Mouse (Mus musculus) heart, adult 11 months (tissue): ENCODE results near the gene Gfpt2.
"Not testable (repeated sequence)": the region's sequence is repeated elsewhere in the genome, so short reads cannot be mapped to it uniquely, and the experiment has no call there.

Source experiments
- DNase-seq: peaks from one replicate; pipeline ENCODE4 v3.0.0; 2022

The Gfpt2 gene

GRCm38 (mm10) chr11:49793619-49794341, at the start of gene Gfpt2:
TSS of gene Gfpt2 (plus strand) at chr11:49794178.
- DNase-seq: peak; percentile 99

- DNase-seq: no peak
Measured at GRCm38 (mm10) chr11:49744981-49745380, 49.0 kb upstream of the Gfpt2 start.

- no peak for DNase-seq
Measured at GRCm38 (mm10) chr11:49745839-49746238, 48.1 kb upstream of the Gfpt2 start.

- no peak for DNase-seq
Measured at GRCm38 (mm10) chr11:49746756-49747155, 47.2 kb upstream of the Gfpt2 start.

GRCm38 (mm10) chr11:49754958-49755665, 38.9 kb upstream of the Gfpt2 start:
- DNase-seq: peak; percentile 99

GRCm38 (mm10) chr11:49758096-49758495, 35.9 kb upstream of the Gfpt2 start:
- DNase-seq: peak; percentile 92

- DNase-seq: peak; percentile 90
Measured at GRCm38 (mm10) chr11:49761130-49761529, 32.8 kb upstream of the Gfpt2 start.

GRCm38 (mm10) chr11:49763555-49763954, 30.4 kb upstream of the Gfpt2 start:
- peak; percentile 89 for DNase-seq

- DNase-seq: peak; percentile 88
Measured at GRCm38 (mm10) chr11:49764023-49764422, 30.0 kb upstream of the Gfpt2 start.

- DNase-seq: peak; percentile 99
Measured at GRCm38 (mm10) chr11:49764639-49765299, 29.2 kb upstream of the Gfpt2 start.

GRCm38 (mm10) chr11:49765377-49766136, 28.4 kb upstream of the Gfpt2 start:
- DNase-seq: peak; percentile 79

GRCm38 (mm10) chr11:49766137-49766411, 27.9 kb upstream of the Gfpt2 start:
- no peak for DNase-seq

- not testable (repeated sequence) for DNase-seq
Measured at GRCm38 (mm10) chr11:49767497-49767896, 26.5 kb upstream of the Gfpt2 start.

- DNase-seq: peak; percentile 80
Measured at GRCm38 (mm10) chr11:49768781-49769180, 25.2 kb upstream of the Gfpt2 start.

- no peak for DNase-seq
Measured at GRCm38 (mm10) chr11:49770676-49771550, 23.1 kb upstream of the Gfpt2 start.

GRCm38 (mm10) chr11:49772251-49772650, 21.7 kb upstream of the Gfpt2 start:
- DNase-seq: peak; percentile 93

GRCm38 (mm10) chr11:49774894-49775293, 19.1 kb upstream of the Gfpt2 start:
- peak; percentile 76 for DNase-seq

GRCm38 (mm10) chr11:49778844-49779243, 15.1 kb upstream of the Gfpt2 start:
- peak; percentile 93 for DNase-seq

GRCm38 (mm10) chr11:49780161-49780817, 13.7 kb upstream of the Gfpt2 start:
- DNase-seq: no peak

- no peak for DNase-seq
Measured at GRCm38 (mm10) chr11:49781833-49782399, 12.1 kb upstream of the Gfpt2 start.

GRCm38 (mm10) chr11:49793131-49793530, 847 bp upstream of the Gfpt2 start:
- peak; percentile 97 for DNase-seq
